Mouse (Mus musculus) stomach, embryonic 15.5 days (tissue): Measurements from ENCODE around the gene Dact3. TPM values are rescaled to one million over a fixed set of nuclear protein-coding genes. Genes with fewer than 3 reads are reported as not detected.

Experiments used
- ATAC-seq: fragments of 200-750 bp; cut with Nextera tagmentation; 2 replicates; pipeline ENCODE4 v1.8.0; 2017; ENCODE audit warnings: low read depth, moderate number of reproducible peaks, moderate TSS enrichment; ENCODE audit not compliant: insufficient read depth, low FRiP score
- H3K27ac ChIP-seq: fragments of 300-500 bp; sonication (generic); 2 replicates; pipeline ENCODE4 v1.5.1; 2015; ENCODE audit warnings: mild to moderate bottlenecking, inconsistent platforms
- H3K27me3 ChIP-seq: fragments of 300-500 bp; sonication (generic); replicated peaks from 2 replicates; pipeline ENCODE4 v1.6.1; 2015; ENCODE audit warnings: inconsistent platforms
- H3K36me3 ChIP-seq: fragments of 300-500 bp; sonication (generic); 2 replicates; pipeline ENCODE4 v1.6.1; 2015; ENCODE audit warnings: inconsistent platforms
- H3K4me1 ChIP-seq: fragments of 300-500 bp; sonication (generic); 2 replicates; pipeline ENCODE4 v1.6.1; 2015; ENCODE audit warnings: inconsistent platforms
- H3K4me2 ChIP-seq: fragments of 300-500 bp; sonication (generic); 2 replicates; pipeline ENCODE4 v1.6.1; 2015; ENCODE audit warnings: mild to moderate bottlenecking, inconsistent platforms
- H3K4me3 ChIP-seq: fragments of 300-500 bp; sonication (generic); replicated peaks from 2 replicates; pipeline ENCODE4 v1.5.1; 2015; ENCODE audit warnings: inconsistent platforms
- H3K9ac ChIP-seq: fragments of 300-500 bp; sonication (generic); 2 replicates; pipeline ENCODE4 v1.6.1; 2015; ENCODE audit warnings: inconsistent platforms
- H3K9me3 ChIP-seq: fragments of 300-500 bp; sonication (generic); 2 replicates; pipeline ENCODE4 v1.6.1; 2016; ENCODE audit warnings: inconsistent platforms
- WGBS: fragments of 180-500 bp; shearing (Covaris S2); methylation state at CpG from one replicate; pipeline ENCODE4 v1.1.7; 2015; 5-methylcytosine and 5-hydroxymethylcytosine counted together
- polyA plus RNA-seq: library from polyadenylated mRNA; unstranded; fragments of >200 nt; fragmentation: Nextera tagmentation; extraction: Ambion mirVana; gene quantifications from 2 replicates; pipeline ENCODE4 v1.2.1, GENCODE M21; 2015

Dact3 gene
- 3.9 and 4.6 TPM in 2 replicates for polyA plus RNA-seq

DNA sequence AGATGAGACGGTGACA, at the start of gene Dact3:
Dact3 (plus strand) TSS at position 8 of the 16 bp plus-strand sequence.
- ATAC-seq: no peak
- WGBS: 0% methylated on average over 1 of the region's 1 CpGs

GRCm38 (mm10) chr7:16825785-16826184, 49.3 kb upstream of the Dact3 start:
- Histone ChIP-seq H3K4me2 (no peak overlapping the region), H3K4me3 (no peak overlapping the region), H3K36me3 (peaks cover 66% of the 10 kb centered on the region), H3K27ac (no peak overlapping the region), H3K27me3 (no peaks in the 10 kb centered on the region), H3K9me3 (no peaks in the 10 kb centered on the region), H3K4me1 (peaks cover 13% of the 10 kb centered on the region; the same call in 1 of the 2 replicates), H3K9ac (no peak overlapping the region)
- ATAC-seq: no peak
- 81% methylated on average over 10 of the region's 10 CpGs for WGBS

More for the DNA sequence above, at the start of gene Dact3:
- Histone ChIP-seq H3K36me3 (0 out of 2 replicates have a peak, but pooled peaks cover 5% of the 10 kb centered on the region), H3K9me3 (no peaks in the 10 kb centered on the region), H3K9ac (peak within 1 kb of the TSS; percentile 74), H3K4me2 (peak within 1 kb of the TSS; percentile 88), H3K4me3 (peak within 1 kb of the TSS; percentile 78), H3K4me1 (peaks cover 20% of the 10 kb centered on the region; the same call in 1 of the 2 replicates), H3K27ac (peak within 1 kb of the TSS; percentile 93), H3K27me3 (no peaks in the 10 kb centered on the region)

GRCm38 (mm10) chr7:16826571-16826970, 48.5 kb upstream of the Dact3 start:
- H3K36me3 ChIP-seq: peaks cover 74% of the 10 kb centered on the region
- ATAC-seq: no peak
- WGBS: 76% methylated on average over 5 of the region's 5 CpGs

GRCm38 (mm10) chr7:16827274-16827673, 47.8 kb upstream of the Dact3 start:
- Histone ChIP-seq H3K4me1 (0 out of 2 replicates have a peak, but pooled peaks cover 5% of the 10 kb centered on the region), H3K4me2 (no peak overlapping the region), H3K27ac (no peak overlapping the region), H3K36me3 (peaks cover 81% of the 10 kb centered on the region), H3K9me3 (no peaks in the 10 kb centered on the region), H3K9ac (no peak overlapping the region), H3K27me3 (no peaks in the 10 kb centered on the region), H3K4me3 (no peak overlapping the region)
- no peak for ATAC-seq
- 67% methylated on average over 4 of the region's 4 CpGs for WGBS

More at GRCm38 (mm10) chr7:16826571-16826970, 48.5 kb upstream of the Dact3 start:
- Histone ChIP-seq H3K9me3 (no peaks in the 10 kb centered on the region), H3K9ac (no peak overlapping the region), H3K27ac (no peak overlapping the region; the same call in 1 of the 2 replicates), H3K4me2 (no peak overlapping the region), H3K4me1 (0 out of 2 replicates have a peak, but pooled peaks cover 8% of the 10 kb centered on the region), H3K4me3 (no peak overlapping the region), H3K27me3 (no peaks in the 10 kb centered on the region)

DNA sequence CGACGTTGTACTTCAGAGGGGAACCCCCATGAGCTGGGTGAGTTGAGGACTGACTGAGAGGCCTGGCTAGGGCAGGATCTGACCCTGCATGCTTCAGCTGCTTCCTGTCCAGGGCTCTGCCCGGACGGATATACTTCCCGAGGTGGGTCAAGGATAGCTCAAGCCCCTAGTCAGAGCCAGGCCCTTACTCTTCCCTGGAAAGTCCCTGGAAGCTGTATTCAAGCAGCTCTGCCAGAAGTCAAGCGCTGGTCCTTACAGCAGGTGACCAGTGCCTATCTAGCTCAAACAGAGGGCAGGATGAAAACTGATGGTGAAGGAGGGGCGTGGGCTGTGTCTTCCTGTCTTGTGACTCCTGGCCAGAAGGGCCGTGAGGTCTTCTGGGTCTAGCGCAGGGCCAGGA, 44.7 kb upstream of the Dact3 start:
- no peaks in the 10 kb centered on the region for H3K4me1 ChIP-seq
- H3K27me3 ChIP-seq: no peaks in the 10 kb centered on the region
- no peak for ATAC-seq
- no peak overlapping the region for H3K4me2 ChIP-seq
- H3K27ac ChIP-seq: no peak overlapping the region
- no peaks in the 10 kb centered on the region for H3K9me3 ChIP-seq
- WGBS: 82% methylated on average over 9 of the region's 9 CpGs
- H3K36me3 ChIP-seq: peaks cover 89% of the 10 kb centered on the region
- no peak overlapping the region for H3K4me3 ChIP-seq
- H3K9ac ChIP-seq: no peak overlapping the region

DNA sequence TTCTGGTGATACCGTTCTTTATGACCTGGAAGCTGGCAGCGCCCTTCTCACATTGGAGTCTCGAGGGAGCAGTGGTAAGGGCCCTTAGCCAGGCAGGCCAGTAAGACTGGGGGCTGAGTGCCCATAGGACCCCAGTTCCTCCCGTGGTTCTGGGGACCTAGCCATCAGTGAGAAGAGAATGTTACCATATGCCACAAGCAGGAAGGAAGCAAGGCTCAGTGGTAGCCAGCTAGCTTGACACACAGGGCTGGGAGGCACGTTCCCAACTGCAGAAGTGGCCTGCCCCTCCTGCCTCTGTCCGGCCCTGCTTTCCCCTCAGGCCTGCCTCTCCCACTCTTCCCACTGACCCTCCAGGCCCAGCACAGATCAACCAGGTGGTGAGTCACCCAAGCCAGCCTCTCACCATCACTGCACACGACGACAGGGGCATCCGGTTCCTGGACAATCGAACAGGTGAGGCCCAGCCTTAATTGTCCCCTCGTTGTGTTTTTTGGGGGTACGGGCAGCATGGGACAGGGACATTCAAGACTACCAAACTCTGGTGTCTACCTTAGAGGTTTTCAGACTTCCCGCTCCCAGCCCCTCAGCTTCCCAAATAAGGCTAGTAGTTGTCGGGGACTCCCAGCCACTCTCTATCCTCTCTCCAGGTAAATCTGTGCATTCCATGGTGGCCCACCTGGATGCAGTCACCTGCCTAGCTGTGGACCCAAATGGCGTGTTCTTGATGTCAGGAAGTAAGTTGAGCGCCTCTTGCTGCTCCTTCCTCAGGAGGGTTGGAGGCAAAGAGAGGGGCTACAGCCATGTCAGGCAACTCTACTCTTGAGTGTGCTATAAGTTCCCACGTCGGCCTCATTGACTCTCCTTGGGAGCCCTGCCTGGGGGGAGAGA, 37.0 kb upstream of the Dact3 start:
- no peak overlapping the region for H3K4me3 ChIP-seq
- H3K9me3 ChIP-seq: no peaks in the 10 kb centered on the region
- no peak overlapping the region for H3K9ac ChIP-seq
- no peak for ATAC-seq
- no peaks in the 10 kb centered on the region for H3K27me3 ChIP-seq
- no peak overlapping the region for H3K27ac ChIP-seq
- no peak overlapping the region for H3K4me2 ChIP-seq
- 88% methylated on average over 18 of the region's 18 CpGs for WGBS
- peaks cover 9% of the 10 kb centered on the region; the same call in 1 of the 2 replicates for H3K4me1 ChIP-seq
- peaks cover 54% of the 10 kb centered on the region for H3K36me3 ChIP-seq

DNA sequence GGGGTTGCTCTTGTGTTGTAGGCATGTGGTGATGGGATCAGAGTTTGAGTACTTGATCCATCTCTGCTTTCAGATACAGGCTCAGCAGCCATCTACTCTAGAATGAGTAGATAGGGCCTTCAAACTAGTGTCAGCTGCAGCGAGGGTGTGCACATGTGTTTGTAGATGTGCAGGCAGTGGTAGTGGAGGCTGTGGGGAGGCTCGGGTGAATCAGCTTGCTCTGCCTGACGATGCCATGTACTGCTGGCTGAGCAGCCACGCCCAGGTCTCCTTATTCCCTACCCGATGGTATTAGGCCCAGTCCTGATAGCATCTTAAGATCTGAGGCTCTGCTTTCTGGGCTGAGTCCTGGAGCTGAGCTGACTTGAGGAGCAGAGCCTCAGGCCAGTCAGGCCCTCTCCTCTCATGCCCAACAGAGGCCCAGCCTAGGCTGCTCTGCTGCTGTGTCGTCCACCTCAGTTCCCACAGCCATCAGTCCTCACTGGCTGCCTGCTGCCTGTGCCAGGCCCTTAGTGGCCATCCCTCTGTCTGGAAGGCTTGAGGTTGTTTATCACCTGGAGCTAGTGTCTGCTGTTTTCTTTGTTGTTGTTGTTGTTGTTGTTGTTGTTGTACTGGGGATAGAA, 36.2 kb upstream of the Dact3 start:
- peaks cover 16% of the 10 kb centered on the region for H3K4me1 ChIP-seq
- 76% methylated on average over 6 of the region's 6 CpGs for WGBS
- H3K27ac ChIP-seq: no peak overlapping the region
- ATAC-seq: no peak
- peaks cover 49% of the 10 kb centered on the region for H3K36me3 ChIP-seq
- H3K4me2 ChIP-seq: no peak overlapping the region
- H3K4me3 ChIP-seq: no peak overlapping the region
- H3K27me3 ChIP-seq: no peaks in the 10 kb centered on the region
- no peaks in the 10 kb centered on the region for H3K9me3 ChIP-seq
- no peak overlapping the region for H3K9ac ChIP-seq

GRCm38 (mm10) chr7:16839427-16840108, 35.5 kb upstream of the Dact3 start:
- Histone ChIP-seq H3K9ac (no peak overlapping the region), H3K4me3 (no peak overlapping the region), H3K4me1 (peaks cover 21% of the 10 kb centered on the region), H3K4me2 (no peak overlapping the region), H3K9me3 (no peaks in the 10 kb centered on the region), H3K36me3 (peaks cover 43% of the 10 kb centered on the region), H3K27ac (no peak overlapping the region), H3K27me3 (no peaks in the 10 kb centered on the region)
- 91% methylated on average over 12 of the region's 12 CpGs for WGBS
- no peak for ATAC-seq

GRCm38 (mm10) chr7:16840109-16840491, 35.0 kb upstream of the Dact3 start:
- H3K36me3 ChIP-seq: peaks cover 38% of the 10 kb centered on the region
- no peaks in the 10 kb centered on the region for H3K27me3 ChIP-seq
- no peaks in the 10 kb centered on the region for H3K9me3 ChIP-seq
- no peak overlapping the region for H3K27ac ChIP-seq
- WGBS: 86% methylated on average over 2 of the region's 2 CpGs
- peaks cover 26% of the 10 kb centered on the region for H3K4me1 ChIP-seq
- H3K9ac ChIP-seq: no peak overlapping the region
- ATAC-seq: no peak
- H3K4me2 ChIP-seq: no peak overlapping the region
- H3K4me3 ChIP-seq: no peak overlapping the region

DNA sequence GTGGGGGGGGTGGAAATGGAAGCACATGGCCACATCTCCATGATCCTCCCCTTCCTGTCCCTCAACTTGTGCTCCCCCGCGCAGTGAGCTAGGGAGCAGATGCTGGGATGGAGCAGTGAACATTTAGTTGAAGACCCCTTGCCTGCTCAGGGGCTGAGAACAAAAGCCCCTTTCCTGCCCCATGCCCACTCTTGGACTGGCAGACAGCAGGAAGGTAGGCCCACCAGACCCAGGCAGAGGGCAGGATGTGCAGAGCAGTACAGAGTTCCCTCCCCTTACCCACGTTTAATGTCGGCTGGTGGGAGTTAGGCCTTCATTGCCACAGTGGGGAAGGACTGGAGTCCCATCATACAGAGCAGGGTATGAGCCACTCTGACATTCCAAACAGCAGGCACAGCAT, 34.0 kb upstream of the Dact3 start:
- Histone ChIP-seq H3K4me2 (no peak overlapping the region), H3K27me3 (no peaks in the 10 kb centered on the region), H3K9ac (no peak overlapping the region), H3K27ac (peak overlapping the region; percentile 77), H3K9me3 (no peaks in the 10 kb centered on the region), H3K4me3 (no peak overlapping the region), H3K36me3 (peaks cover 37% of the 10 kb centered on the region), H3K4me1 (peaks cover 31% of the 10 kb centered on the region)
- no peak for ATAC-seq
- WGBS: 68% methylated on average over 4 of the region's 4 CpGs

- H3K4me2 ChIP-seq: peak overlapping the region; percentile 96
- H3K27me3 ChIP-seq: no peaks in the 10 kb centered on the region
- peaks cover 31% of the 10 kb centered on the region for H3K4me1 ChIP-seq
- H3K9me3 ChIP-seq: no peaks in the 10 kb centered on the region
- no peak; the same call in 1 of the 2 replicates for ATAC-seq
- 28% methylated on average over 11 of the region's 11 CpGs for WGBS
- H3K27ac ChIP-seq: peak overlapping the region; percentile 77
- peaks cover 37% of the 10 kb centered on the region for H3K36me3 ChIP-seq
- peak overlapping the region; percentile 63 for H3K4me3 ChIP-seq
- H3K9ac ChIP-seq: no peak overlapping the region
These were observed 33.3 kb upstream of the Dact3 start for GRCm38 (mm10) chr7:16841561-16842560.
